Mouse (Mus musculus) erythroid progenitor cell, adult 5-6 weeks (primary cell): ENCODE data around the gene Abcb1b. TPM values are rescaled to one million over a fixed set of nuclear protein-coding genes. Genes with fewer than 3 reads are reported as not detected.

Experiments
- total RNA-seq, 2 experiments: library from RNA; stranded (forward) in 1 of 2; stranded (reverse) in 1 of 2; fragments of 150-400 nt in 1 of 2; fragments of 186-747, 209-891 nt in 1 of 2; gene quantifications; 2 replicates each; pipeline versions ENCODE4 v1.2.3 to v1.2.4; 2015 to 2017; ENCODE audit warnings: low replicate concordance in 2 of 2

Abcb1b gene
- total RNA-seq, 2 experiments from 2014 or later: 0.84 TPM; not detected in 1

Other genes starting within 250 kb of the Abcb1b start
- not detected in 2 replicates for gene Rundc3b, start 175.2 kb upstream of the Abcb1b start, total RNA-seq (2015; ENCODE audit: low replicate concordance)
- gene Rundc3b, start 175.2 kb upstream of the Abcb1b start, total RNA-seq (2017; ENCODE audit: low replicate concordance): 1.0 and 1.1 TPM in 2 replicates
- 0.84 and 1.1 TPM in 2 replicates for gene Abcb1a, start 138.1 kb upstream of the Abcb1b start, total RNA-seq (2015; ENCODE audit: low replicate concordance)
- 0.08 and 0.39 TPM in 2 replicates for gene Abcb1a, start 138.1 kb upstream of the Abcb1b start, total RNA-seq (2017; ENCODE audit: low replicate concordance)
- 218 and 229 TPM in 2 replicates for gene Abcb4, start 95.6 kb downstream of the Abcb1b start, total RNA-seq (2015; ENCODE audit: low replicate concordance)
- gene Abcb4, start 95.6 kb downstream of the Abcb1b start, total RNA-seq (2017; ENCODE audit: low replicate concordance): 428 and 435 TPM in 2 replicates
- 7.9 and 15.5 TPM in 2 replicates for gene Crot, start 199.2 kb downstream of the Abcb1b start, total RNA-seq (2015; ENCODE audit: low replicate concordance)
- 6.4 and 6.7 TPM in 2 replicates for gene Crot, start 199.2 kb downstream of the Abcb1b start, total RNA-seq (2017; ENCODE audit: low replicate concordance)